Mouse (Mus musculus): ENCODE results near the gene Acyp2.

The Acyp2 gene

DNA sequence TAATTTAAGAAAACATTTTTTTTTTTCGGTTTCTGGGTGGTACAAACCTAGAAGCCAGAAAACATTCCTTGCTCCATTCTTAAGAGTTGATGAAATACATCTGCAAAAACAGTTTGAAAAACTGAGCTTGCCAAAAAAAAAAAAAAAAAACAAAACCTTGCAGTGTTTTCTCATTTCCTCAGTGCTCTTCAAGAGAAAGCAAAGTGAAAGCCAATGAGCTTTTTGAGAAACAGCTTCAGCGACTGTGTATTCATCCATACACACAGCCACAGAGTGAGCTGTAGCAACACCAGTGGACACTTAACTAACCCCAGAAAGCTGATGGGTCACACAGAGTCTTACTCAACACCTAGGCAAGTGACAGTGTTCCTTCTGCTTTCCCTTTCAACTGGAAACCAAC, 69.4 kb downstream of the Acyp2 start:
- ATAC-seq (ENCODE audit: low TSS enrichment), result no peak

DNA sequence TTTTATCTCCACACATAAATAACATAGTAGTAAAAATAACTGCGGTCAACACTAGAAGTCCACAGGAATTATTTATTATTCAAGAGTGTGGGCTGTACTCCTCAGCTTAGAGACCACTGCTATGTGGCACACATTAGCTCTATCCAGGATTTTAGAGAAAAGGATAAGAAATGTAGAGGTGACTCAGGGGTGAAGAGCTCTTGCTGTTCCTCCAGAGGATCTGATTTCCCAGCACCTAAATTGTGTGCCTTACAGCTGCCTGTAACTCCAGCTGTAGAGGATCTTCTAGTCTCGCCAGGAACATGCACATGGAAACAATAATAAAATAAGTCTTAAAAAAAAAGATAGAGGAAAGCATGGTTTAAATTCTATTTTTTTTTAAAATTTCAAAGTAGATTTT, 70.5 kb downstream of the Acyp2 start:
- no peak for ATAC-seq (ENCODE audit: low TSS enrichment)

DNA sequence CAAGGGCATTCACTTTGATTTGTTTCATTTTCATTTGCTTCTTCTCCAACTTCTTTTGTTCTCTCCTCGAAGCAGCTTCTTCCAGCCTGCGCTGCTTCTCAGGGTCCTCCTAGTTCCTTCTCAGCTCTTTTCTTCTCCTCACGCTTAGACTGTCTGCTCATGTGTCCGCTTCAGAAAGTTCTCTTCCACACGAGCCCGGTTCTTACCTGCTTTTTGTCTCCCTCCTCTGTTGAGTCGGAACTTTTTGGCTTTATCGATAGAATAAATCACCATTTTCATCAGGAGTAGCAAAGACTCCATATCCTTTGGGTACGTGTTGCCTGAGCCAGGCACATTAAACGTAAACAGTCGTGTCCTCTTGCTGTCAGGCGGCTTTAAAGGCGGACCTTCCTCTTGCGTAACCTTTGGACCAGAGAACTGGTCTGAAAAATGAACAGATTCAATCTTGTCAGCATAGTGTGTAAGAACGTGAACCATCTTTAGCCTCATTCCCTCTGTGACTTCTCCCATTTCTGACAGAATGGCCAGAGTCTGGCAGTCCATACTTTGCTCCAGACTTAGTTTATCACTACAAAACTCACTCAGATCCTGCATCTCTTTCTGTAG, 76.5 kb downstream of the Acyp2 start:
- ATAC-seq (ENCODE audit: low TSS enrichment), result no peak

DNA sequence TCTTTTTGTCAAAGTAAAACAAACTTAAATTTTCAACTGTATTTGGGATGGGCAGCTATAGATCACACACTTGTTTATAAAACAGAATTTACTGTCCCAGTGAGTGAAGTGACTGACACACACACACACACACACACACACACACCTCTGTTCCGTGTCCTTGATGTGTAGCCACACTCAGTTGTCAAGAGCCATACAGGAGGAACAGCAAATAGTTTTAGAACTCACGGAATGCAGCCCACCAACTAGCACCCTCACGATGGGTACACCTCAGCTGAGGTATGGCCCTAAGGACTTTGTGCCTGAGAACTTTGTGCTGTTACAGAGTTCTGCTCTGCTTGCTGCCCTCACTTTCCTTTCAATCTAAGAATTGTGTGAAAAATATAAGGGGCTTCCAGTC, 78.8 kb downstream of the Acyp2 start:
- no peak for ATAC-seq (ENCODE audit: low TSS enrichment)

DNA sequence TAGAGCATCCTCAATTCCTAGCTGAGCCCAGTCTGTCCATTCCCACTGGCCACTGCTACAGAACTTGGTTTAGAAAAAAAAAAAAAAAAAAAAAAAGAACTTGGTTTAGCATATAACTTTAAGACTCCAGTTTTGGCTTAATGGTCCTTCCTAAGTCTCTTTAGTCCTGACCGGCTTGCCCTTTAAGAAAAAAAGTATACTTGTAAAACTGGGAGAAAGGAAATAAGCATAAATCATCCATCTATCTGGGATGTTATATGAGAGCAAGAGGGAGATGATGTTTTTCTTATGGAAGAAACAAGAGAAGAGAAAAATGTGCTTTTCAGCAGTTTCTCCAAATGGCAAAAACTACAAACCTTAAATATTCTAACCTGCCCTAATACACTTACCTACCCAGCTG, 89.2 kb downstream of the Acyp2 start:
- no peak for ATAC-seq (ENCODE audit: low TSS enrichment)

DNA sequence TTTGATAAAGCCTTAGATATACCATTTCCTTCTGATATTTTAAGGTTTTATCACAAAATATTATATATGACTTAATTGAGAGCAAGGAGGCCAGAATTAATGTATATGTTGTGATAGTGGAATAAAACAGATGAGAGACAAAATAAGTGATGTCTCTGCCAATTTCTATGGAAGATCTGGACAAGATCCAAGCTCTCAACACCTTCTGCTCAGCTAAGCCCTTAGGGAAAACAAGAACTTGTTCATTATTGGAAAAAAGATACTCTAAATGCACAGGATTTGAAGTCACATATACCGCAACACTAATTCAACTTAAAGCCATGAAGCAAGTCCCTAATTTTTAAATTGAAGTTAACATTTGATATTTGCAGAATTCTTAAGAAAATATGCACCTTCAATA, 96.0 kb downstream of the Acyp2 start:
- ATAC-seq (ENCODE audit: low TSS enrichment), result no peak

DNA sequence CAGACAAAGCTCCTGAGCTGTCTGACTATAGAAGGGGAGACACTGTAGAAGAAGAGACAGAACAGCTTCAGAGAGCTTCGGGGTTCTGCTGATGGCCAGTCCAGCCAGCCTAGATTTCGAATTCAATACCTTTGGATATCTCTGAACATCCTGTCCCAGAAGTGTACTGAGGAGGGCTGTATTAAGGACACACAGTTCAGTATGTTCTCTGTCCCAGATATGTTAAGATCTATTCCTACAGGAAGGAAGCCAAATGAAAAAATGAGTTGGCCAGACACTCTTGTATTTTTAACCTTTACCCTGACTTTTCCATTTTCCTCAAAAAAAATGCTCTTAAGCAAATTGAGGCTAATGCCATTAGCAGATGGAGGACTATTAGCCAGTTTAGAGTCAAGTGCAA, 132.3 kb downstream of the Acyp2 start:
- no peak for ATAC-seq (ENCODE audit: low TSS enrichment)

DNA sequence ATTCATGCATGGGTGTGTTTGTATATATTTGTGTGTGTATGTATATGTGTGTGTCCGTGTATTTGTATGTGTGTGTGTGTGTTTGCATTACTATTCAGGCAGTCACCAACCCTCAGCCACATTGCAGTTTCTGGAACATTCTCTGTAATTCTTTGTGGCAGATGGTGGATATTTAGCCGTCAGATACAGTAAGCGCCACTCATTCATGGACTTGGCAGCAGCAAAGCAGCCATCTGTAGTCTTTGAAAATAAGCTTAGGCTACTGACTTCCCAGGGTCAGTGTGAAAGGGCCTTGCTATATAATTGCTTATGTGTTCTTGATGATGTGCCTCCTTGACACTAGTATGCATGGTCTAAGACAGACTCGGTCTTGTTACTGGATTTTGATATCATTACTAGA, 141.2 kb downstream of the Acyp2 start:
- ATAC-seq (ENCODE audit: low TSS enrichment), result no peak

DNA sequence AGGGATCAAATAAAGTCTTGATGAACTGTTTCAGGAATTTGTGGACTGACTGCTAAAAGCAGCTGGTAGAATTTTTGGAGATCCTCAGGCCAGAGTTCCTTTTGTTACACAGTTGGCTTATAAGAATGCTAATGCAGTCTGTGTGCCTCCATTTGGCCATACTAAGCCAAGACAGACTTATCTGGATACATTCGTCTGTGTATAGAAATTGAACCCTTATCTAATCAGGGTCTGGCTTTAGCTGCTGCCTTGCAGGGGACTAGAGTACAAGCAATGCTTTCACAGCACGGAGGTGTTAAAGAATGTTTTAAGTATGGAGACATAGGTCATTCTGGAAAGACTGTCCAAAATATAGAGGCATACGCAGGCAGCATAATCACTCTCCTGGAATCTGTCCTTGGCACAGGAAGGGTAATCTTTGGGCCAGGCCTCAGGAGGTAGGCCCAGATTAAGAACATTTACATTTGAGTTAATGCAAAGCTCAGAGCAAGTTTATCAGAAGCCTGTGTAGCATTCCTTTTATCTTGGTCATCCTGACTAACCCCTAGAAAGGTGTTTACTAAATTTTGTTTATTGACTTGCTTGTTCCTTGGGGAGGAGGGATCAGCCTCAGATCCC, 150.5 kb downstream of the Acyp2 start:
- no peak for ATAC-seq (ENCODE audit: low TSS enrichment)

DNA sequence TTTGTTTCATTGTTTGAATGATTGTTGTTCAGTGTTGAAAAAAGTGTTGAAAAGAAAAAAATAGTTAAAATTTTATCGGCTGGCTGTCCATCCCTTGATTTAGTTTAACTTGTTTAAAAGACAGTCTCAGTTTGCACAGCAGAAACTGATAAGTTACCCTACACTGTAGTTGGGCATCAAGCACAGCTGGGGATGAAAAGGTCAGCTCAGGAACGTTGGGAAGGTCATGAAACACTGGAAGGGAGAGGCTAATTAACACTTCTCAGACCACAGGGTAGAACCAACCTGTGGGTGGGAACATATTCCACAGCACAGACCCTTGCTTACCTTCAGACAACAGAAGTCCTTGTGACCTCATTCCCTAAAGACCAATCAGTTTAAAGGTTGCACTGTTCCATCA, 152.2 kb downstream of the Acyp2 start:
- ATAC-seq (ENCODE audit: low TSS enrichment), result no peak

DNA sequence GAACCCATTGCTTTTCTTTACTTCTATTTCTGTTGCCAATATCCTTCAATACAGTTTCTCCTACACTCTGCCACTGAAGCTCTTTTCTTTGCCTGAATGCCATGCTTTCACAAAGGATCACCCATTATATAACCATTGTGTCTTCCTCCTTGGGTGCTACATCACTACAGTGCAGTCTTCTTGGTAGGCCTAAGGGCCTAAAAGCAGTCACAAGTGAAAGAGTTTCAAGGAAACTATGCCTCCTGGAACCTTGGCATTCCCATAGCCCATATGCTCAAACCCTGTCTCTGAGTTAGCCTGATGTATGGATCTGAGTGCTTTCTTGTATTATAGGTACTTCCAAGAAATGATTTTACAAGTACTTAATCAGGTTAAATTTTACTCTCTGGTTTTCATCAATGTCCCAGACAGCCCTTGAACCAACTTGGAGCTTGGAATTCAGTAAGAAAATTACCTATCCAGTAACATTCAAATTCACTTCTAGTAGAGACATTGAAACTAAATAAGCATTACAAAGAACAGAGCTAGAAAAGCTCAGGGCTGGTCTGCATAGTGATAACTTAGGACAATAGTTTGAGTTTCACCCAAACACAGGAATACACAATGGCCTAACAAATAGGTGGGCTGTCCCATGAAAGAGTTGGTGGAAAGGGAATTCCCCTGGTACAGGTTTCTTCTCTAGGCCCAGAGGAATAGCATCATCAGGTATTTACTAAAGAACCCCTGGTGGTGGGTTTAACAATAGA, 157.7 kb downstream of the Acyp2 start:
- ATAC-seq (ENCODE audit: low TSS enrichment), result no peak

DNA sequence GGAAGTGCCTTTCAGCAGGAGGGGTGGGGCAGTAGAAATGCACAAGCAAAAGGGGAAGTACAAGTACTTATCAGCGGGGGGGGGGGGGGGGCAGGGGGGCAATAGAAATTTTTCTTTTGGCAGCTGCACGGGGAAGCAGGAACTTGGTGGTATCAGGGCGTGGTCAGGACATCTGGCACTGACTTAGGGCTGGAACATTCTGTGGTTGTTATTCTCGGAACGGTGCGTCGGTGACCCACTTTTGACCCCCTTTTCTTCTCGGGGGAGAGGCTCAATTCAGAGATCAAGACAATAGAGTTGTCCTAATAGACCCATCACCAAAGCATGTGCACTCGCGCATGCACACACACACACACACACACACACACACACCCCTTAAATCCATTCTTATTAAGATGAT, 161.2 kb downstream of the Acyp2 start:
- no peak for ATAC-seq (ENCODE audit: low TSS enrichment)

DNA sequence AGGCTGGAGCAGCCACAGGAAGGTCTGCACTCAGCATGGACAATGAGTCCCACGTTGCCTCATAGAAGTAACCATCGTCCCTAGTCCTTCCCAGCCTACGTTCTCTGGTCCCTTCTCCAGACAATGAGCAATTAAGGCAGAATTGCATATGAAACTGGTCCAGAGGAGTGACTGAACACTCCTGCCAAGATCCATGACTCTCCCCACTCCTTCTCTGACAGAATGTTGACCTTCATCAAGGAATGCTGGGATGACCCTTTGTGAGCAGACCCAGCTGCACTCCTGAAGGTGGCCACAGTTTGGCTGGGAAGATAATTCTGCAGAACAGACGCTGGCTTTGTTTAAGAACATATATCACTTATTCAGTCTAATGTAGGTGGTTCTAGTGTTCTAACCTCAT, 166.1 kb downstream of the Acyp2 start:
- ATAC-seq (ENCODE audit: low TSS enrichment), result no peak

DNA sequence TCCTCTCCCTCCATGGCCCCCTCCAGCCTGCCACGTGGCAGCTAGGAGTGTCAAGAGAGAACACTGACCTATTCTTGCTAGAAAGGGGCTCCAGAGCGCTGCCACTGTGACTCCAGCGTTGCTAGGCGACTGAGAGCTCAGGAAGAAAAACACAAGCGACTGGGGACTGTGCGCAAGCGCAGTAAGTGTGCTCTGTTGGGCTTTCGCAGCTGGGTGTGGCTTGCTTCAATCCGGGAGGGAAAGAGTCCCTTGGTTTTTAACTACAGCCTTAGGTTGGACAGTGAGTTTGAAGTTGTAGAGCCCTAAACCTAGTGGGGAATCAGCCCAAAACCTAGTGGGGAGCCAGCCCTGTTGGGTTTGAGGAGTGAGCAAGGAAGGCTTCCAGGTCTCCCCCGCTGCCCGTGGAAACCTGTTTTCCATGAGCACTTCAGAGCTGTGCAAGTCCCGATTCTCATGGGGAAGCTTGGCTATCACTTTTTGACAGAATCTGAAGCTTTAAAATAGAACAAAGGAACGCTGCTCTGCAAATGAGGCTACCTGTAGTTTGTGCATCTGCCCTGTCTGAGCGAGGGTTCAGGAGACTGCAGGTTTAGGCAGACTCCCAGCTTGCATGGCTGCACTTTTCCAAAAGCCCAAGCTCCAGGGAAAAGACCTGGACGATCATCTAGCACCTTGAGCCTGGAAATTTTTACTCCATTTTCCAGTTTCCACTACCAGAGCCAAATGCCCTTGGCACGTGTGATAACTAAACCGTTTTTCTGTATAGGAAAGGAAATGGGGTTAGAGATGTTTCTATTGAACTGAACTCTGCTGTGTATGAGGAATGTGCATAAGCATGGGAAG, 177.4 kb downstream of the Acyp2 start, which contains the start of gene 4930505A04Rik:
TSS of gene 4930505A04Rik (minus strand) at position 77 of the 843 bp plus-strand sequence.
- ATAC-seq (ENCODE audit: low TSS enrichment), result peak; percentile 99

DNA sequence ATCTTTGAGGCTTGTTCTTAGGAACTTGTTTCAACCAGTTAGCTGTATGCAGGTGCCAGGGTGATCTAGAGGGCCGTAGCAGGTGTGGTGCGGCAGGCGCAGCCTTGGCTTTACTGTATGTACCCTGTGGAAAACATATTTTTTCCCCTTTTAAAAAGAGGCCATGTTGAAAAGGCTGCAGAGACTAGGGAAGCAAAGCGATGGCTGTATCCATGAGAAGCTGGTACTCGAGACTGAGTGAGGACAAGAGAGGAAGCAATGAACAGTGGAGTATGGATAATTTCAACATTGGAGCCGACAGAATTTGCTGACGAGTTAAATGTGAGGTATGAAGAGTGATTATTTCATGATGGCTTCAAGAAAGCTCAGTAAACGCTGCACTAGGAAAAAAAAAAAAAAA, 178.2 kb downstream of the Acyp2 start:
- peak; percentile 55 for ATAC-seq (ENCODE audit: low TSS enrichment)
